Mouse (Mus musculus) myocyte (in vitro differentiated cells): ENCODE data around the gene Agrn.

Source experiments
- CEBPB ChIP-seq: IDR thresholded peaks from 2 replicates; pipeline ENCODE4 v1.6.1; 2011; ENCODE audit warnings: mild to moderate bottlenecking, moderate library complexity; ENCODE audit not compliant: poor library complexity, insufficient read depth, severe bottlenecking
- MAX ChIP-seq: IDR thresholded peaks from one replicate; pipeline ENCODE4 v1.6.1; 2011; ENCODE audit warnings: low read depth, mild to moderate bottlenecking, control low read depth
- MYOG ChIP-seq, 3 experiments: IDR thresholded peaks; one replicate each; pipeline ENCODE4 v1.6.1; 2011; ENCODE audit warnings: control low read depth in 2 of 3, low read depth in 2 of 3, mild to moderate bottlenecking in 2 of 3; ENCODE audit not compliant: insufficient read length in 2 of 3, control insufficient read depth in 1 of 3, insufficient read depth in 1 of 3
- POLR2A ChIP-seq: IDR thresholded peaks from one replicate; pipeline ENCODE4 v1.6.1; 2011; ENCODE audit warnings: low read depth, mild to moderate bottlenecking, control low read depth, moderate library complexity; ENCODE audit not compliant: insufficient read length
- POLR2AphosphoS2 ChIP-seq: IDR thresholded peaks from one replicate; pipeline ENCODE4 v1.6.1; 2011; ENCODE audit warnings: low read depth, control low read depth; ENCODE audit not compliant: insufficient read length
- TCF12 ChIP-seq: IDR thresholded peaks from one replicate; pipeline ENCODE4 v1.6.1; 2011; ENCODE audit warnings: mild to moderate bottlenecking, control low read depth; ENCODE audit not compliant: poor library complexity, insufficient read depth, severe bottlenecking

- TF ChIP-seq POLR2A: no peak
- no peak for TF ChIP-seq MYOG (IDR thresholded peaks at IDR 0.05; ENCODE audit: control insufficient read depth in 1 of 3, insufficient read depth in 1 of 3, insufficient read length in 2 of 3, low read depth in 2 of 3)
- no peak for TF ChIP-seq TCF12
- TF ChIP-seq MAX: no peak
- TF ChIP-seq POLR2AphosphoS2: no peak
- TF ChIP-seq CEBPB: no peak
Observed at GRCm38 (mm10) chr4:156128746-156129145, 68.5 kb downstream of the Agrn start.
